Mouse (Mus musculus) left cerebral cortex, adult 11 months (tissue): ENCODE results near the gene Peli2.

Experiments
- DNase-seq: peaks from one replicate; pipeline ENCODE4 v3.0.0; 2022; ENCODE audit warnings: low spot score

Peli2 gene

DNA sequence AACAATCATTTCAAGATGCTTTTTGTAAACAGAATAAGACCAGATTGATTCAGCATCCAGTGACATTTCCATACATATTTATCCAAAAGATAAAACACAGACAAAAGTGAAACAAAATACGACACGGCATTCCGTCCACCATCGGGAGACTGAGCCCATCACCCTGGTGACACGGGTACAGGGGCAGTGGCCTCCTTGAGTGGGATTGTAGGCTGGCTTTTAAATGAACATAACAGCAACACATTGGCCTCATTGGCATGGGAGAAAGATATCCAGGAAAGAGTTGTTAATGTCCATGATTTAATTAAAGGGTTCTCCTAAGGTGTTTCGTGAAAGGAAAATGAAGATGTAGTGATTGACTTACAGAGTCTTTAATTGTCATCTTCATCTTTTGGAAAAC, 5.3 kb downstream of the Peli2 start:
- no peak for DNase-seq

DNA sequence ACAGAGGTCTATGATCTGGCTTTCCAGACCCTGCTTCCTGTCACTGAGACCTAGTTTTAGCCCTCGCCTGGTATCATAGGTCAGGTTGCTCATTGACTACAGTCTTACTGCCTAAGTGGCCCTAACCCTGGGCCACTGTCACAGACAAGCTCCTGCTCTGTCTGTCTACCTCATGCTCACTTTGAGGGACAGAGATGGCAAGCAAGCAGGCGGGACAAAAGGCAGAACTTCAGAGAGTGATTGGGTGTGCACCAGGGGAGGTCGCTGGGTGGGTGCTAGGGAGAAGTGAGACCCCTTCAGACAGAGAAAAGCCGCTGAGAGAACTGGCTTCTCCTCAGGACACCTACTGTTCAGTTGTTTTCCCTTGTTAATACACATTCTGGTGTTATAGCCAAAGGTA, 6.3 kb downstream of the Peli2 start:
- no peak for DNase-seq

DNA sequence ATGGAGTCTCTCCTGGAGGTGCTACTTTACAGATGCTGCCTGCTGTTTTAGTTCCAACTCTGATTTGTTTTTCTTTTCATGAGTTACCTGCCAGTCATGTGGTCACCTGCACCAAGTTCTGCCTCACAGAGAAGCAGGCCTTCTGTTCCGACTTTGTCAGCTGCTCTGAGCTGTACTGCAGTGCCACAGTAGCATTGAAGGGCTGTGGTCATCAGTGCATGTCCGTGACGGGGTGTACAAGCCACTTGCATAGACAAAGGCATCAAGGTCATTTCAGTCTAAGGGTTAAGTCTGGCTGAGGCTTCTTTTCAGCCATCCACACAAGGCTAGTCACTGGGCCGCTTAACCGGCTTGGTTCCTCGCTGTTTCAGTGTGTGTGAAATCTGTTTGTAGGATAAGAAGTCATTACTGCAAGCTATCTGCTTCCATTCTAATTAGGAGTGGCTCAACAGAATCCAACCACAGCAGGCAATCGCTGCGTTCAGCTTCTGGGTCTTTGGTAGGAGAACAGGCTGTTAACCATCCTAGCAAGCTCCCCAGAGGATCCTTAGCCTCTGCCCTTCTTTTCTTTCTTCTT, 7.1 kb downstream of the Peli2 start:
- DNase-seq: no peak

DNA sequence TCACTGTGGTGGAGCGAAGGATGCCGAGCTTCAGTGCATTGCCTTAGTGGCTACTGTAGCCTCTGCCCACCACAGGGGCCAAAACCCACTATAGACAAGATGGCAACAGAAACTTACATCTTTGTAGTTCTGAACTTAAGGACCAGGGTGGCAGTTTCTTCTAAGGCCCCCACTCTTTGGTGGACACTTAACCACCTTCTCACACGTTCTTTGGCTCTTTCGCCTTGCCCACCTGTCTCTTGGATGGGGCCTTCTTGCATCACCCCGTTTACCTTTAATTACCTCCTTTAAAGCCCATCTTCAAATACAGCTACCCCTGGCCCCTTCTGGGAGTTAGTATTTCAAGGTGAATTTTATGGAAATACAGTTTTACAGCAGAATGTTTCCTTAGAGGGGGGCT, 8.1 kb downstream of the Peli2 start:
- DNase-seq: no peak

DNA sequence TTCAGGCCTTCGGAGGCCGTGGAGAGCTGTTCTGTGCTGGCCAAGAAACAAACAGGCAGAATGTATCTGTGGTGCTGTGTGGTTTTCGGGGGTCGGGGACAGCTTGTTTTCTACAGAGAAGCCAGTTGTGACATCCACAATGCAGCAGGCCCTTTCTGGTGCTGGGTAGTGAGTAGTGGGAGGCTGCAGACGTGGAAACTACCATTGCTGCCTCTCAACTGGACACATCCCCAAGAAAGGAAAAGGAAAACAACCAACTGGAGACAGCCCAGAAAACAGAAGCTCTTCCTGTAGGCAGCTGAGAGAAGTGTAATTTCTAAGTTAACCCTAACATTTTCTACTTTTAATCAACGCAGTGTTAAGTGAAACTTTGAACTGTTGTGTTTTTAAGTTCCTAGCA, 9.4 kb downstream of the Peli2 start:
- no peak for DNase-seq

DNA sequence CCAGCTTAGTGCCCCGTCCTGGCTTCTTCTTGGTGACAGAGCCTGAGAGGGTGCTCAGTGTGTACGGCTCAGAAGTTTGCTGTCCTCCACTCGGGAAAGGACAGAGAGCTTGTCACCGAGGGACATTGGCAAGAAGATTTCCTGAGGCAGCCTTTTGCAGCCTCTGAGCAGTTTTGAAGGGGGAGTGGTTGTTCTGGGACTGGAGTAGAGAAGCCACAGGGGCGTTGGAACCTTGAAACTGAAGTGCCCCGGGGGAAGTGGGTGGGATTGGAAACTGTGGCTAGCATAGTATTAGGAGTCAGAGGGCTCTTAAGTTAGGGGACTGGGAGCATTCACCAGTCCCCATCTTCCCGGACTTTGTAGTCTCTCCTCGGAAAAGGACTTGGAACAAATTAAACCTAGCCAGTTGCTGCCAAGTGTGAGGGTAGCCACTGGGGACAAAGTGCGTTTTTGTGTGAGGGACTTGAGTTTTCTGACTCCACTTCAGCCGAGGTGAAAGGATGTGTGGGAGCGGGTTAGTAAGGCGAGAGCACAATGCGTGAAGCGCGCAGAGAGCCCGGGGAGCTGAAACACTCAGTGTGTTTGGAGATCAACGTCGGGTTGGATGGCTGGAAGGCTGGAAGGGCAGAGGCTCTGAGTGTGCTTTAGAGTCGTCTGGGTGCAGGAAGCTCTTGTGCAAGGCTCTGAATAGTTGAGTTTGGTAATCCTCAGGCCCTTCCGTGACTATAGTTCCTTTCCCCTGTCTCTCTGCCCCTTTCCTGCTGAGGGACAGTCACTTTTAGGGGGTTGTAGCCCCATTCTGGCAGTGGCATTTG, 10.3 kb downstream of the Peli2 start:
- DNase-seq: no peak

DNA sequence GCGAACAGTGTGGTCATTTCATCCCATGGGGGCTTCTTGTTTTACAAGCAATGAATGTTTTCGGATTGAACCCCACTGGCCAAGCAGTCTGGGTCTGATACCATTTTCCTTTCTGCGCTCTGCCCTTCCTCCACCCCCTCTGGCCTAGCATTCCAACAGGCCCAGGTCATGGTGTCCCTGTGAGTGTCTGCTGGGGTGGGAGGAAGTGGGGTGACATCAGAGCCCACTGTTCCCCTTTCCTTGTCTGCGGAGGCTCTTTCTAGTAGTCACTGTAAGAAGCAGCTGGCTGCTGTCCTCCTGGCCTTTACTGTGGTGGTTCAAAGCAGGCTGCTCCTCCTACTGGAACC, 10.9 kb downstream of the Peli2 start:
- no peak for DNase-seq

DNA sequence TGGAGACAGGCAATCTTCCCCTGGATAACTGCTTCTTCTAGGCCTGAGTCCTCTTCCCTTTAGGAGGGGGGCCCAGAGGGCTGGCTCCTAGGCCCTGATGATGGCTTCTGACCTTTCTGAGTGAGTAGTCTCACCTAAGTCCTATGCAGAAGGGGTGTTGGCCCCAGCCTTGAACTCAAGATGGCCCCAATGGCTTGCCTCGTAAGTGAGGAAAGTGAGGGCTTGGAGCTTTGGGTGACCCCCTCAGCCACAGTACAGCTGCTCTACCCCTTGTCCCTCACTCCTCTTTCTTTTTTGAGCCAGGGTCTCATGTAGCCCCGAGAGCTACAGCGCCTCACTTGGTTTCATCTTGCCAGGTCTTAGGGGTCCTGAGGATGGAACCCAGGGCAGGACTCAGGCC, 11.6 kb downstream of the Peli2 start:
- DNase-seq: no peak

DNA sequence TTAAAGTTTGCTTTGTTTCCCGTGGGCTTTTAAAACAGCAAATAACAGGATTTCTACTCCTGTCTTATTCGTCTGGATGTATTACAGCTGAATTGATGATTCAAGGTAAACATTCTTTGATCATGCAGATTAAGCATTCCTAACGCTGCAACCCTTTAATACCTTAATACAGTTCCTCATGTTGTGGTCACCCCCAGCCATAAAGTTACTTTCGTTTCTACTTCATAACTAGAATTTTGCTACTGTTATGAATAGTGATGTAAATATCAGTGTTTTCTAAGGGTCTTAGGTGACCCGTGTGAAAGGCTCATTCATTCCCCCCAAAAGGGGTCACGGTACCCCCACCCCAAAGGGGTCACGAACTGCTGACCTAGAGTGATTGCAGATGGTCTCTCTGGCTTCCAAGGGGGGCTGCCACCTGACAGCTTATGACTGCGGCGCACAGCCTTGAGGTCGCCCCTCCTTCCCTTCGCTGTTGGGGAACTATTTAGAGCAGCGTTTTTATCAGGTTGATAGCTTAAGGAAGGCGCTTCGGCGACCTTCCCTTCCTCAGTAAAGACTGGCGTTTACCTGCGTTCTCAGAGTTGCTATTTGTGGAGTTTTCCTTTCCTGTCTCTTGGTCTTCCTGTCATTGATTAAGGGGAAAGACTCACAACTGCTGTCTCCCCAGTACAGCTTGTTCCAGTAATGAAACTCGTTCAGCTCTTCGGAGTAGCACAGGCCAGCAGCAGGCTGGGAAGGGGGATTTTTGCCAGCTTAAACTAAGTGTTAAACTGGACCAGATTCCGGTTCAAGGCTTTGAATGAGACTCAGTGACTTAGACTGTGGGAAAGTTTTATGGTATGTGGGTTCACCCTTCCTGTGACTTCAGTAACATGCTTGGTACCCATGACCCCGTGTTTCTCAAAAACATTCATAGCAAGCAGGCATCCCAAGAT, 12.5 kb downstream of the Peli2 start:
- no peak for DNase-seq

DNA sequence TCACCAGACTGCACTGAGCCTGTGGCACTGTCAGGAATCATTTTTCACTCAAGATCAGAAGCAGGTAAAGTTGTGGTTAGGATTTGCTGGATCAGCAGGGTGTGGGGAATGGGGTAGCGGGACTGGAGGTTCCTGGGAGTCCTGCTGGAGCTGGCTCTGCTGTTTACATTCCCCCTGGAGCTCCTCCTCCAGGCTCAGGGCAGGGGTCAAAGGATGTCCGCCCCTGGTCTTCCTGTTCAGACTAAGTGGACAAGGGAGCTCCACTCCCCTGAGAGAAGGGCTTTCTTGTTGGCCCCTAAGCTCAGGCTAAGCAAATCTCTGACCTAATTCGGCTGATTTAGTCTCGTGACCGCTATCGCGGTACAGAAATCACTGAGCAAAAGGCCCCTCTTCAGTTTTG, 13.7 kb downstream of the Peli2 start:
- no peak for DNase-seq

DNA sequence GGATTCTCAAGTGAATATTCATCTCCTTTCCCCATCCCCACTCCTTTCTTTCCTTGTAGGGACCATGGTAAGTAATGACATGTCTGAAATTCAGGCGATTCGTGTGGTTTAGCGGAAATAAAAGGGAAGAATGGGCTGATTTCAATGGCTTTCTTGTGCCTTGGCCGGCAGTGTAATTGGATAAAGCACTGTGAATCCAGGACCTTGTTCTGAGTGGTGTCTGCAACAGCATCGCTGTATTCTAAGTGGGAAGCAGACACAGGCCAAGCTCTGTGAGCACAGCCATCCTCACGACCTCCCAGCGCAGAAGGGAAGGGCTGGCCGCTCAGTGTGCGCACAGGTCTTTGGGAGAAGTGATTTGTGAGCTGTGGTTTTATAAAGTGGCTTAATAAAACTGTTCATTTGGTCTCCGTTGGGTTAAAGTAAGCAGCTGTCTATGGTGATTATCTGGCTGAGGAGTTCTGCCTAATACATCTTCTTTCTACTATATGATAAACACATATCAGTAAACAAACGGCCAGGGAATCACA, 15.3 kb downstream of the Peli2 start:
- no peak for DNase-seq

DNA sequence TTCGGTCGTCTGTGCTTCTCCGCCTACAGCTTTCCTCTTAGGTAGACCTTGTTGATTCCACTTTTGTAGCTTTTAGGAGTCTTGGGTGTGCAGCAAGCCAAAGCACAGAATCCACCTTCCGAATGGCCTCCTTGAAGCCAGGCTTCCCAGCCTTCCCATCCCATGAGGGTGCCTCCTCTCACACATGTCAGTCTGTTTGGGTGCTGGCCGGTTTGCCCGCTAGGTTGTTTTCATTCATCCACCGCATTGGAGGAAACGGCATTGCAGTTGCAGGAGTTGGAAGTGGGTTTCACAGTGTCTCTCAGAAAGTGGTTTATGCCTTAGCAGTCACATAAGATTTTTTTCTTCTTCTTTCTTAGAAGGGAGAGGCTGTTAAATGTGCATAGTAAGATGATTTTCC, 17.1 kb downstream of the Peli2 start:
- DNase-seq: no peak

DNA sequence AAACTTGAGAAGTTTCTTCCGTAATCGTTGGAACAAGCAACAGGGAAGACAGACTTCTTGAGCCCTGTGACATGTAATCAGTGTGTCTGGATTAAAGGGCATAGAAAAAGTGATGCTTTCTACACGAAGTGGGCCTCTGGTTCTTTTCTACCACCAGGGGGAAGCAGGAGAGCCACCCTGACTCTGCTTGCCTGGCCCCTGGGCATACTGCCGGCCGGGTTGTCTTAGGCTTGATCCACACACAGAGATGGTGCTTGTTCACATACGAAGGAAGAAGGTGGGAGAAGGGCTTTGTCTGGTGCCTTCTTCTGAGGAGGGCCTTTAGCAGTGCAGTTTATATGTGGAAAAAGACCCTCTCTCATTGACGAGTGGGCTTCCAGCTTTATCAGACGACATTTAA, 17.5 kb downstream of the Peli2 start:
- DNase-seq: no peak

DNA sequence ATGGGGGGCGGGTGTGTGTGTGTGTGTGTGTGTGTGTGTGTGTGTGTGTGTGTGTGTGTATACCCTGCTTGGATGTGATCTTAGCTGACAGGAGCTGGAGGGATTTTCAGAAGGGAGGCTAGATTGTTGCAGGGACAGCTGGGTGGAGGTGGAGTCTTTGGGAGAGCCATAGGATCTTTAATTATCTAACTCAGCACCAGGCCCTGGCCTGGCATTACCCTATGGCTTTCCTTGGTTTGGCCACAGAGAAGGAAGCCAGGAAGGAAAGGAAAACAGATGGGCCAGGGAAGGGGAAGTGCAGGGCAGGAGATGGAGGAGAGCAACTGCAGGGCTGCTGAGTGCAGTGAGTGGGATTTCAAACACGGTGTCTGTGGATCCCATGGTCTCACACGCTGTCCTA, 18.8 kb downstream of the Peli2 start:
- no peak for DNase-seq

DNA sequence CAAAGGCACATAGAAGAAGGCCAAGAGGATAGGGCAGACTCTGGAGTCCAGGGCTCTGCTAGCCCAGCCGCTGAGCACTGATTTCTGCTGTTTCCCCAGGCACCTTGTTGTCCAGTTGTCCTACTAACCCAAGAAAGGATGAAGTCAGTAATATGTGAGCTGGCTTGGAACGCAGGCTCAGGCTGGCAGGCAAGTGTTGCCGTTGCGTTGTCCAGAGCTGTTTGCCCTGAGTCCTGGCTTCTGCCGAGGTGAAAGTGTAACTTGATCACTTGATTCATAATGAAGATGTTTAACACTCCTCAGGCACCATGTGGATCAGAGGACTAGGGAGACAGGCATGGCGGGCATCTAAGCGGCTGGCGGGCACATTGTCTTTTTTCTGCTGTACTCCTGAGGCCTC, 21.1 kb downstream of the Peli2 start:
- no peak for DNase-seq

DNA sequence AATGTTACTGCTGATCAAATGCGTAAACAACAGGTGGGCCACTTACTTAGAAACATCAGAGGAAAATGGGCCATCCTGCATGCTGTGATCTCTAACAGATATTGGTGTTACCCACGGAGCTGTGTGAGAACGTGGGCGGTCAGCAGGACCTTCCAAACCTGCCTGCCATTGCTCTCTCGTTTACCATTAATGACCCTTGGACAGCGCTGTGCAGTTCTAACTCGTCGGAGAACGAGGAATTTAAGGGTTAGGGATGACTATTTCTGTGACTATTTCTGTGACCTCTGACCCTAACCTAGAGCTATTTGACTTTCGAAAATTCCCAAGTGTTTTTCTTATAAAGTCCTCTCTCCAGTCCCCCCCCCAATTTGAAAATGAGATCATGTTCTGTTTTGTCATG, 22.1 kb downstream of the Peli2 start:
- no peak for DNase-seq

DNA sequence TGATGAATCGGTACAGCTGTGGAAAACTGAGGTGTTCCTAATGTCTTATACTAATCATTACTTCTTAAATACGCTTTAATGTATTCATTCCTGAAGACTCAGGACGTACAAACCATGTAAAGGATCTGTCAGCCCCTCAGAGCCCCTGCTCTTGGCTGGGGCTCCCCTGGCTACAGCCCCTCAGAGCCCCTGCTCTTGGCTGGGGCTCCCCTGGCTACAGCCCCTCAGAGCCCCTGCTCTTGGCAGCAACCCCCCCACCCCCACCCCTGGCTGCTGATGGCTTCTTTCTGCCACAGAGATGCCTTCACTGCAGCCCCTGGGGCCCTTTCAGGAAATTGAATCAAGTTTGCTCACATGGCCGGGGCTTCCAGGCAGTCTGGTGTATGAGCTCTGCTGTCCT, 22.5 kb downstream of the Peli2 start:
- DNase-seq: no peak

DNA sequence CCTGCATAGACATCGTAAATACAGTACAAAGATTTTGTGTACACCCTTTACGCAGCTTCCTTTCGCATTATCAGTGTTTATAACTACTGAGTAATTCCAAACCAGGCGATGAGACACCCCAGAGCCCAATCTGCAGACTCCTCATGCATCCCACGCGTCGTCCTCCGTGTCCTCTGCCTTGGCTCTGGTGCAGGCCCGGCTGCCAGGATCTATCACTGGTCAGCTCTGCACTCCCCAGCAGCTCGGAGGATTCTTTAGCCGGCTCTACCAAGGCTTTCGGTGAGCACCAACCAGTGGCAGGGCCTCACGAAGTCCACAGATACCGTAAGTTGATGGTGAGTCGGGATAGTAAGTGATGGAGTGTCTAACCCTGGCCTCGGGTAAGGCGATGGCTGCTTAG, 23.7 kb downstream of the Peli2 start:
- DNase-seq: no peak

DNA sequence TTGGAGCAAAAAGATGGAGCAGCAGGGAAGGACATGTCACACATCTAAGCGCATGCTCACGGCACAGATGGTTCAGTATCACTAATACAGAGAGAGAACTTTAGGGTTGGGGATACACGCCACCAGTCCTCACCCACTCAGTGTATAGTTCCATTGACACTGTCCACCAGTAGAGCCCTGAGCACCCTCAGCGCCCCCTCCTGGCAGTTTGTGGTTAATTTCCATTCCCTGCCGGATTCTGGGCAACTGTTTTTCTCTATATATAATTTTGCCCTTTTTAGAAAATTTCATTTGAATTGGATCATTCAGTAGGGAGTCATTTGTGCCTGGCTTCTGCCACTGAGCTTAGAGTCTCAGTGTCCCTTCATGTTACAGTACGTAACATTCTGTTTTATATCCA, 27.1 kb downstream of the Peli2 start:
- DNase-seq: no peak

DNA sequence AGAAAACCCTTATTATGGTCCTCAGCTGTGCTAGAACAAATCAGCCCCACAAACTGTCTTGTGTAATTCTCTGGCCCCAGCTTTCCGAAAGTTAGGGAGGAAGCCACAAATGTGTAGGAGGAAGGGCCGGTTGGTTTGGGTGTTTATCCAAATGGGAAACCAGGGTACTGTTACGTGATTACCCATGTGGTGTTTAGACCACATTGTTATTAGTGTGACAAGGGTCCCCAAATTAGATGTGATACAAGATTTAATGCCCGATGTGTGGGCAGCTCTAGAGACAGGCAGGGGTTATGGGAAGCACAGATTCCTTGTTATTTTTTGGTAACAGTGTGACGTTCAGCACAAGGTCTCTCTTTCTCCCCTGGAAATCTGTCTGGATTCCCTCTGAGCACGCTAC, 28.0 kb downstream of the Peli2 start:
- DNase-seq: no peak

DNA sequence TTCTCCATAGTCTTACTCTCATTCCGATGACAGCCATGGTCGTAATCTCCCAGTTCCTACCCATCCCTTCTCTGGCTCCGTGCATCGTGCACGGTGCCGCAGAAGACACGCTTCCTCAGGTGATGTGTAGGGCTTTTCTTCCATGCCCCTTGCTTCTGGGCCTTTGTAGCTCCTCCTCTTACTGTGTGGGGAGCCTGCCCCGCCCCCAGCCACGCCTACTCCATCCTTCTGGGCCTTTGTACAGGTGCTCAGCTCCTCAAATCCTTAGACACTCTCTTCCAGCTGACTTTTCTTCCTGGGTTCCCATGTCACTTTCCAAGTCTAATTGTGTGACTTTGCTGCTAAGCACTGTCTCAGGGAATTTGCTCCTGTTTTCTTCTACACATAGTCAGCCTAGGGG, 28.7 kb downstream of the Peli2 start:
- no peak for DNase-seq

DNA sequence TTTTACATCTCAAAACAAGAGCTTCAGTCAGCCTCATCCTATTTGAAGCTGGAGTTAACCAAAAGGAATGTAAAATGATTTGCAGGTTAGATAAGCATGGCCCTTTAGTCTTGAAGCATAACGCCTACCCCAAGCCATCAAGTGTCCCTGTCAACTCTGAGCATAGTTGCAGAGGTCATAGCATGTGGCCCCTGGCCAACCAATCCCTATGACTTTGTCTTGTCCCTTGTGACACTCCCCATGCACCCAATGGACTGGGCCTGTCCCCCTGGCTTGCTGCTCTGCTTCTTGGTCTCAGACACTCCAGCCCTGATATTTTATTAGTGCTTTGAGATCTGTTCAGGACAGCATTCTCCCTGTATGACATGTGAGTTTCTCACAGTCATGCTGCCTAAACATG, 30.3 kb downstream of the Peli2 start:
- no peak for DNase-seq

DNA sequence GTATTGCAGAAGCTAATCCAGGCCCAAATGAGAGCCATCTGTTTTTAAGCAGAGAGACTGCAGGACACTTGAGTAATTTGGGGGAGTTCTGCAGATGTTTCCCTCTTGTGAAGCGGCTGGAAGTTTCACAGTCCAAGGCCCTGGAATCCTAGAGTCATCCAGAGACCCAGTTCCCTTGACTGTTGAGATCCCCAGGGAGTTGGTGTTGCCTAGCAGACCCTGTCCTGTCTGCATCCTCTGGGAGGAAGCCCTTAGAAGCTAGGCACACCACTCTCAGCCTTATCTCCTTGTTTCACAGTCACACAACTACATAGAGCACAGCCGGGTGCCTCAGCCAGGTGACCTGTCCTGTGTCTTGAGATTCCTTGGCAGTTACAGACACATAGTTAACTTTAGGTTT, 30.9 kb downstream of the Peli2 start:
- DNase-seq: no peak
